Mouse (Mus musculus) R1 (cell line): ENCODE measurements around the gene Gm8297.
"Not testable (repeated sequence)": the region's sequence is repeated elsewhere in the genome, so short reads cannot be mapped to it uniquely, and the experiment has no call there.

Experiments
- DNase-seq: peaks from one replicate; pipeline ENCODE4 v3.0.0-alpha.2; 2018; ENCODE audit warnings: low read depth, low spot score

The Gm8297 gene

DNA sequence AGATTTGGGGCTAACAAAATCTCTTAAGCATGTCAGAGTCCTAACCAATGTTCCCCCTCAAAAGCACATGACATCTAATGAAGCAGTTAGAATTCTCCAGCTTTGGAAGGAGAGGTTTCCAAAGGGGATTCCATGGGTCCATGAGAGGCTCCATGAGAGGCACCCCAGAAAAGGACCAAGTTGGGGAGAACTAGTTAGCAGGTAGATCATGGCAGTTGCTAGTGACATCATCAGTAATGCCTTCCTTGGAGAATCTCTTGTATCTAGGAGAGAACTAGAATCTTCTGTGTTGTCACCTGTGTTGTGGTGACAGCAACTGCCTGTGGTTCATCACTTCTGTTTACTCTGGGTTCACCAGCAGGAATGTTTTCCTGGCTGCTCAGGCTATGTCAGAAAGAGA is at the start of gene Gm8297:
Gene Gm8297 (plus strand): TSS at position 301 of the 400 bp plus-strand sequence.
- not testable (repeated sequence) for DNase-seq

GRCm38 (mm10) chr14:5015591-5015990 is 31.9 kb downstream of the Gm8297 start, which contains the start of gene Gm3298:
Gene Gm3298 (plus strand): TSS chr14:5015891.
- DNase-seq, result not testable (repeated sequence)
